Mouse (Mus musculus) liver, embryonic 13.5 days (tissue): Measurements from ENCODE around the gene AI413582. TPM values are rescaled to one million over a fixed set of nuclear protein-coding genes. Genes with fewer than 3 reads are reported as not detected.

Experiments
- ATAC-seq: fragments of 200-750 bp; cut with Nextera tagmentation; 2 replicates; pipeline ENCODE4 v1.8.0; 2017; ENCODE audit warnings: low read depth, mild to moderate bottlenecking, moderate number of reproducible peaks, moderate library complexity
- DNase-seq: peaks from one replicate; pipeline ENCODE4 v3.0.0; 2022
- H3K27ac ChIP-seq: fragments of 300-500 bp; sonication (generic); 2 replicates; pipeline ENCODE4 v1.5.1; 2015; ENCODE audit warnings: moderate library complexity, mild to moderate bottlenecking, inconsistent platforms
- H3K27me3 ChIP-seq: fragments of 300-500 bp; sonication (generic); 2 replicates; pipeline ENCODE4 v1.6.1; 2015; ENCODE audit warnings: mild to moderate bottlenecking, inconsistent platforms
- H3K36me3 ChIP-seq: fragments of 300-500 bp; sonication (generic); 2 replicates; pipeline ENCODE4 v1.6.1; 2015; ENCODE audit warnings: mild to moderate bottlenecking, inconsistent platforms
- H3K4me1 ChIP-seq: fragments of 300-500 bp; sonication (generic); replicated peaks from 2 replicates; pipeline ENCODE4 v1.6.1; 2015; ENCODE audit warnings: inconsistent platforms
- H3K4me2 ChIP-seq: fragments of 300-500 bp; sonication (generic); 2 replicates; pipeline ENCODE4 v1.6.1; 2015; ENCODE audit warnings: inconsistent platforms, mild to moderate bottlenecking, moderate library complexity
- H3K4me3 ChIP-seq: fragments of 300-500 bp; sonication (generic); replicated peaks from 2 replicates; pipeline ENCODE4 v1.5.1; 2015; ENCODE audit warnings: mild to moderate bottlenecking, inconsistent platforms
- H3K9ac ChIP-seq: fragments of 300-500 bp; sonication (generic); 2 replicates; pipeline ENCODE4 v1.6.1; 2015; ENCODE audit warnings: mild to moderate bottlenecking, inconsistent platforms
- H3K9me3 ChIP-seq: fragments of 300-500 bp; sonication (generic); replicated peaks from 2 replicates; pipeline ENCODE4 v1.6.1; 2016; ENCODE audit warnings: inconsistent platforms
- WGBS: fragments of 180-500 bp; shearing (Covaris S2); methylation state at CpG from one replicate; pipeline ENCODE4 v1.1.7; 2015; ENCODE audit not compliant: insufficient replicate concordance; 5-methylcytosine and 5-hydroxymethylcytosine counted together
- polyA plus RNA-seq: library from polyadenylated mRNA; unstranded; fragments of >200 nt; fragmentation: Nextera tagmentation; extraction: Ambion mirVana; gene quantifications from 2 replicates; pipeline ENCODE4 v1.2.1, GENCODE M21; 2015

The AI413582 gene
- polyA plus RNA-seq, 1 experiment from 2014 or later = 13.7 TPM

GRCm38 (mm10) chr17:27513916-27514762, 51.4 kb downstream of the AI413582 start:
- H3K4me3 ChIP-seq = no peak overlapping the region
- peaks cover 98% of the 10 kb centered on the region for H3K27me3 ChIP-seq
- H3K4me1 ChIP-seq = peaks cover 9% of the 10 kb centered on the region
- H3K4me2 ChIP-seq = no peak overlapping the region
- no peak overlapping the region for H3K27ac ChIP-seq
- ATAC-seq (no peak), DNase-seq (no peak)
- no peaks in the 10 kb centered on the region for H3K36me3 ChIP-seq
- no peak overlapping the region for H3K9ac ChIP-seq
- WGBS = 31% methylated on average over 27 of the region's 27 CpGs
- H3K9me3 ChIP-seq = no peaks in the 10 kb centered on the region

Other genes with a start within 250 kb of the AI413582 start
- not detected in 2 replicates for gene Grm4, start 44.4 kb downstream of the AI413582 start, polyA plus RNA-seq
- gene Hmga1, start 9.3 kb downstream of the AI413582 start, polyA plus RNA-seq = 226 and 262 TPM in 2 replicates
- 31.3 and 33.9 TPM in 2 replicates for gene Nudt3, start 57.7 kb upstream of the AI413582 start, polyA plus RNA-seq
- not detected in 2 replicates for gene RPS10-NUDT3, start 69.5 kb upstream of the AI413582 start, polyA plus RNA-seq
- 778 and 786 TPM in 2 replicates for gene Rps10, start 70.9 kb upstream of the AI413582 start, polyA plus RNA-seq
- gene Pacsin1, start 89.8 kb upstream of the AI413582 start, polyA plus RNA-seq = 0.20 and 0.32 TPM in 2 replicates
- not detected in 2 replicates for gene Spdef, start 163.2 kb upstream of the AI413582 start, polyA plus RNA-seq